Mouse (Mus musculus): Measurements from ENCODE around the gene Syna.

The Syna gene

DNA sequence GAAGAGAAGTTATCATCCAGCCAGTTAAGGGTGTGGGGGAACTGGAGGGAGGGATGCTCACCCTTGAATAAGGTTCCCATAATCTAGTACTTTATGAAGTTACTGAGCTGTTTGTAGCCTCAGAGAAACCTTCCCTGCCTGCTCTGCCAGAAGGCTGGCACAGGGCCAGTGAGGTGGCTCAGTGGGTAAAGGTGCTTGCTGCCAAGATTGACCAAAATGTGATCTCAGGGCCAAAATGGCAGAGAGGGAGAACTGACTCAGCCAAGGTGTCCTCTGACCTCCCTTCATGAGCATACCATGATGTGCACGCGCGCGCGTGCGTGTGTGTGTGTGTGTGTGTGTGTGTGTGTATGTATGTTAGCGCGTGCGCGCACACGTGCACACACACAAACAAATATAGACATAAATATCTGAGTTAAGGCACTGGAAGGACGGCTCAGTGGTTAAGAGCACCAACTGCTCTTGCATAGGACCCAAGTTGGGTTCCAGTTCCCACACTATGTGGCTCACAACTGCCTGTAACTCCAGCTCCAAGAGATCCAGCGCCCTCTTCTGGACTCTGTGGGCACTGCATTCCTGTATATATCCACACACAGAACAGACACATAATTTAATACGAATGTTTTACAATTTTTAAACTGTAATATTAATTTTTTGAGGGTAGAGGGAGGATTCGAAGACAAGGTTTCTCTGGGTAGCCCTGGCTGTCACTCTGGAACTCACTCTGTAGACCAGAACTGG lies 33.8 kb downstream of the Syna start:
- no peak for DNase-seq

DNA sequence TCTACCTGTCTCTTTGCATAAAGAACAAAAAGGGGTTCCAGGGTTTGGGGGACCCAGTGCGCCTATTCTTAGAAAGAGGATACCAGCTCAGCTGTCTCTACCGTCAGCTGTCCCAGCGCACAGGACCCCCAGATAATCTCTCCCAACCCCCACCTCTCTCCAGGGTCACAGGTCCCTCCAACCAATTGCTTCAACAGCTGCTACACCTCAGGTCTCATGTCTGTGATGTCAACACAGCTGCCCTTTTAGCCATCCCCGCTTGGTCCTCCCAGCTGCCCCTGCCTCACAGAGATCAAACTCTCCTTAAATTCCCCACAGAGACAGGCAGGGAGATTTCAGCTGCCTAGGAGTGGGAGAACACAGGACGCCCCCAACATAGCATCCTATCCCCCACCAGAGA lies 36.2 kb downstream of the Syna start:
- DNase-seq = no peak

DNA sequence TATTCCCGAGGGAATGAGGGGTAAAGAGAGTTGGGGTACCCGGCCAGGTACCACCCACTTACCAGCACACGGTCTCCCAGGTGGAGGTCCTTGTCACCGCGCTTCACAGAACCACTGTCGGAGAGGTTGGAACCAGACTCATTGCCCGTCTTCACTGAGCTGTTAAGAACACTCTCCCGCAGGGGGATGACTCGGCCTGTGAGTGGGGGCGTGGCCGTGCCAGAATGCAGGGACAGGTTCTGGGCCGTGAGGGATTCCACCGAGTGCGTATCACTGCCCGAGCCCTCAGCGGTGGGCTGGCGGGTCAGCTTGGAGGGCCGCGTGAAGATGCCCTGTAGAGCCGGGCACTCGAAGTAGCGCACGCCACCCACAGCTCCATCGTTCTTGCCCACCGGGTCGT lies 37.4 kb downstream of the Syna start:
- DNase-seq = no peak

DNA sequence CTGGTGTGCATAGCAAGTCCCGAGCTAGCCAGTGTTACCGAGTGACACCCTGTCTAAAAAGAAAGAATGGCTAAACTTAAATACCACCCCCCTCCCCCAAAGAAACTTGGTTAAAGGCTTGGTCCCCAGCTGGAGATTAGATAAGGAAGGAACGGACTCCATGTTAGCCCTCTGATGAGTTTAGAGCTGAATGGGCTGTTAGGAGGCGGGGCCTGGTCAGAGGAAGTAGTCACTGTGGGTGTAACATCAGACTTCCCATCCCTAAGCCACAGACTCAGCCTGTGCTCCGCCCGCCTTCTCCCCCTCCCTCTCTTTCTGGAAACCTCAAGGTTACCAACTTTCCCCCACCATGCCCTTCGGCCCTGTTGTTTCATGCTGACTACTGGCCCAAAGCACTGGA lies 38.2 kb downstream of the Syna start:
- DNase-seq = no peak

DNA sequence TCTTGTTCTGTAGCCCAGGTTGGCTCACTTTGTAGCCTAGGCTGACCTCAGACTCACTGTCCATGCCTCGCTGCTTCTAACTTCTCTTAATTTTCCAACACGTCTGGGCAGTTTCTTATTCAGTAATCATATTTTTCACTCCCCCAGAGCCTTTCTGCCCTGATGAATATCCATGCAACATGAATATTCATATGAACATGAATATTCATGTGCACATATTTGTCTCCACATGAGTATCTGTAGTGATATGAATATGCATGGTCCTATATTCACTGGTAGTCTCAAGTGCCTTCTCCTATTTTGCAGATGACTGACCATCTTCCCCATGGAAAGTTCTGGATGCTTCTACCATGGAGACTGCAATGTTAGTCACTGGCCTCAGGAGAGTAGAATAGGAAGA lies 38.8 kb downstream of the Syna start:
- no peak for DNase-seq

DNA sequence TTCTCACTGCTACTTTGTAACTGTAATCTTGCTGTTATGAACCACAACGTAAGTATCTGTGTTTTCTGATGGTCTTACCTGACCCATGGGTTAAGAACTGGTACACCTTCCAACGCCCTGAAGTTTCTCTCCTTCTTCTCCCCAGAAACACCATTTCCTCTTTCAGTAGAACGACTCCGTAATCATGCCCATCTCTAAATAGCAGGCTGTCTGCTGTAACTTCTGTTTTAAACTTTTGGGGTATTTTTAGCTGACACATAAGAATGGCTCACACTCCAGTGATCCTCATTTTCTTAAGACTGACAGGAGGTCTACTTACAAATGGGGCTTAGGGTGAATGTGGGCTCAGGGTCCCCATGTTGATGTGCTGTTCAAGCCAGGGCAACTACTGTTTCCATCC lies 39.9 kb downstream of the Syna start:
- DNase-seq = no peak

DNA sequence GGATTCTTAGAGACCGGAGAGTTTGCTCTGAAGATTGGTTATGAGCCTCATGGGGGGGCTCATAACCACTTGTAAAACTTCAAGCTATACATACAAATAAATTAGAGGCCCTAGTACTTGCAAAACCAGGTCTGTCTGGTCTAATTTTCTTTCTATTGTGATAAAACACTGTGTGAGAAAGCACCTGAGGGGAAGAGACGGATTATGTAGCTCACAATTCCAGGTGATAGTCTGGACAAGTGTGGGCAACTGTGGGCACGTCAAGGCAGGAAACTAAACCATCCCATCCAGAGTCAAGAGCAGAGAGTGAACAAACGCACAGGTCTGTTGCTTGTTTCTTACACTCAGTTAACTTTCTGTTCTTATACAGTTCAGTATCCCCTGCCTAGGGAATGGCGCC lies 40.5 kb downstream of the Syna start:
- DNase-seq = no peak

DNA sequence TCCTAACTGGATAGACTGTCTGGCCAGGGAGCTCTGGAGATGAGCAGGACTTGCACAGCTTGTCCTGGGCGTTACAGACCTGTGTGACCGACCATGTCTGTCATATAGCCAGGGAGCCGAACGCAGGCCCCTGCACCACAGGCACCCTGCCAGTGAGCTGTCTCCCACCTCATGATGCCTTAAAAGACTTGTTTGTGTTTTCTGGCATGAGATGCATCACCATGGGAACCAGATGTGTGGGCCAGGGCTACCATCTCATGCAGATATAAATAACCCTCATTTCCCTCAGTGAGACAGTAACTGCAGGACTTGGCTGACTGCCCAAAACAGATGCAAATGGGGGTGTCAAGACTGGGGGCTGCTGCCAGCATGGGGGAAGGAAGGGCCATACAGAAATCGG lies 47.9 kb downstream of the Syna start:
- DNase-seq = peak; percentile 76

DNA sequence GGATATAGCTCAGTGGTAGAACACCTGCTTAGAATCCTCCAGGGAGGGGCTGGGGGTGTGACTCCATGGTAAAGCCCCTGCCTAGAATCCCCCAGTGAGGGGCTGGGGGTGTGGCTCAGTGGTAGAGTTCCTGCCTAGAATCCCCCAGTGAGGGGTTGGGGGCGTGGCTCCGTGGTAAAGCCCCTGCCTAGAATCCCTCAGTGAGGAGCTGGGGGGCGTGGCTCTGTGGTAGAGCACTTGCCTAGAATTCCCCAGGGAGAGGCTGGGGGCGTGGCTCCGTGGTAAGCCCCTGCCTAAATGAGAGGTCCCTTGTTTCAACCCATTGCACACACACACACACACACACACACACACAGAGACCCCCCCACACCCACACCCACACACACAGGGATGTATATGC lies 49.7 kb downstream of the Syna start:
- DNase-seq = no peak

DNA sequence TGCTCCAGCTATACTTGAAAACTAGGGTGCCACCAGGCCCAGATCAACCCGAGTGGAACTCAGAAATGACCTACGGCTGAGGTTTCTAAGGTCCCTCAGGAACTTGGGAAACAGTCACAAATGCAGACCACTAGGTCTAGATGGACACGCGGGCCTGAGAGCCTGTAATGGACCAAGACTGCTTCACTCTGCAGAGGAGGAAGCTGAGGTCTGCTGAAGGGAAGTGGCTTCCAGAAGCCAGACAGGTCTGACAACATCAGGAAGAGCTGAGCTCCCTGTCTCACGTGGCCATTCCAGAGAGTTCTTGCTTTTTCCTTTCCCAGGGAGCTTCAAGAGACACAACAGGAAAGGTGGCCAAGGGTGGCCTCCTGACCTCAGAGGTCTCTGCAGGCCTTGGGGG lies 51.0 kb downstream of the Syna start:
- DNase-seq = no peak
